Mouse (Mus musculus): ENCODE data around the gene Trmt2b.

DNA sequence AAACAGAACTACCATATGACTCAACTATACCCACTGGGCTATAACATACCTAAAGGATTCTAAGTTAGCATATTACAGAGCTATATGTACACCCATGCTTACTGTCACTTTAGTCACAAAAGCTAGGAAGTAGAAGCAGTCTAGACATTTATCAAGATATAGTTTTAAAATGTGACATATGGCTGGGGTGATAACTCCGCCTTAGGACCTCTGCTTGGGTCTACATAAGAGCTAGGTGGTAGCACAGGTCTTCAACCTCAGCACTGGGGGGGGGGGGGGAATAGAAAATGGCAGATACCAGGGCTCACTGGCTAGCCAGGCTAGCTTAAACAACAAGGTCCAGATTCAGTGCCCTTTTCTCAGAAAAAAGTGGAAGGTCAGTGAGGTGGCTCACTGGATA is 43.7 kb downstream of the Trmt2b start:
- TF ChIP-seq CTCF (IDR thresholded peaks at IDR 0.05; ENCODE audit: borderline replicate concordance, control insufficient read depth, extremely low read depth, insufficient read depth, low read length, poor library complexity) (no peak), POLR2A (IDR thresholded peaks at IDR 0.05; ENCODE audit: control insufficient read depth, extremely low read depth, insufficient read depth, low read length, poor library complexity) (no peak)
